Mouse (Mus musculus): ENCODE measurements around the gene Osbp2. TPM values are rescaled to one million over a fixed set of nuclear protein-coding genes. Genes with fewer than 3 reads are reported as not detected.
A peak's percentile ranks its signal among the peaks of the same experiment; 100 is the strongest.

The Osbp2 gene
- polyA plus RNA-seq, 1 experiment from 2014 or later, result 36.2 TPM

GRCm38 (mm10) chr11:3735715-3736114 is 128.0 kb downstream of the Osbp2 start:
- WGBS, result 85% methylated on average over 11 of the region's 11 CpGs
- H3K9me3 ChIP-seq, result no peaks in the 10 kb centered on the region
- H3K27ac ChIP-seq, result no peak overlapping the region
- H3K36me3 ChIP-seq (replicated peaks), result no peaks in the 10 kb centered on the region
- no peaks in the 10 kb centered on the region for H3K27me3 ChIP-seq (replicated peaks)
- H3K4me2 ChIP-seq, result no peak overlapping the region
- no peak for ATAC-seq (replicated peaks)
- peaks cover 19% of the 10 kb centered on the region for H3K4me1 ChIP-seq
- H3K4me3 ChIP-seq, result no peak overlapping the region
- H3K9ac ChIP-seq, result no peak overlapping the region

GRCm38 (mm10) chr11:3733933-3734636 is 129.6 kb downstream of the Osbp2 start:
- Histone ChIP-seq H3K27ac (peak overlapping the region; percentile 90), H3K9ac (peak overlapping the region; percentile 11; the same call in 1 of the 2 replicates), H3K4me3 (no peak overlapping the region), H3K27me3 (replicated peaks) (no peaks in the 10 kb centered on the region), H3K9me3 (no peaks in the 10 kb centered on the region), H3K36me3 (replicated peaks) (no peaks in the 10 kb centered on the region), H3K4me1 (peaks cover 19% of the 10 kb centered on the region), H3K4me2 (peak overlapping the region; percentile 37)
- ATAC-seq (replicated peaks), result peak; percentile 79
- WGBS, result 54% methylated on average over 14 of the region's 14 CpGs

DNA sequence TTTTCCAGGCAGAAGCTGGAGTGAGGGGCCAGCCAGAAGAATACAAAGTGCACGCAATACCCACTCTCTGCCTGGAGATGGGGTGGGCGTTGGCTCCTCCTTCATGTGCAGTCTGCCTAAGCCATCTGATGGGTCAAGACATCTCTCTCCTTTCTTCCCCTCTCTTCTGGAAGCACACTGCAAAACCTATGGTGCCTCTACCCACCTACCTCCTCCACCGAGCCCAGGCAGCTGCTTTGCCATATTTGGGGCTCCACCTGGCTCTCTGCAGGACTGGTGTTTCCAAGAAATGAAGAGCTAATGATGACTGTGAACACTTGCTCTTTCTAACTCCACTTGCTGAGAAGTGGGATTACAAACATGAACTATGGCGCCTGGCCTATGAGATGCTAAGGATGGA is 132.2 kb downstream of the Osbp2 start:
- 92% methylated on average over 4 of the region's 4 CpGs for WGBS
- Histone ChIP-seq H3K27me3 (replicated peaks) (no peaks in the 10 kb centered on the region), H3K4me2 (no peak overlapping the region), H3K9me3 (no peaks in the 10 kb centered on the region), H3K9ac (no peak overlapping the region), H3K36me3 (replicated peaks) (no peaks in the 10 kb centered on the region), H3K4me3 (no peak overlapping the region), H3K27ac (no peak overlapping the region), H3K4me1 (peaks cover 19% of the 10 kb centered on the region)
- ATAC-seq (replicated peaks), result no peak

DNA sequence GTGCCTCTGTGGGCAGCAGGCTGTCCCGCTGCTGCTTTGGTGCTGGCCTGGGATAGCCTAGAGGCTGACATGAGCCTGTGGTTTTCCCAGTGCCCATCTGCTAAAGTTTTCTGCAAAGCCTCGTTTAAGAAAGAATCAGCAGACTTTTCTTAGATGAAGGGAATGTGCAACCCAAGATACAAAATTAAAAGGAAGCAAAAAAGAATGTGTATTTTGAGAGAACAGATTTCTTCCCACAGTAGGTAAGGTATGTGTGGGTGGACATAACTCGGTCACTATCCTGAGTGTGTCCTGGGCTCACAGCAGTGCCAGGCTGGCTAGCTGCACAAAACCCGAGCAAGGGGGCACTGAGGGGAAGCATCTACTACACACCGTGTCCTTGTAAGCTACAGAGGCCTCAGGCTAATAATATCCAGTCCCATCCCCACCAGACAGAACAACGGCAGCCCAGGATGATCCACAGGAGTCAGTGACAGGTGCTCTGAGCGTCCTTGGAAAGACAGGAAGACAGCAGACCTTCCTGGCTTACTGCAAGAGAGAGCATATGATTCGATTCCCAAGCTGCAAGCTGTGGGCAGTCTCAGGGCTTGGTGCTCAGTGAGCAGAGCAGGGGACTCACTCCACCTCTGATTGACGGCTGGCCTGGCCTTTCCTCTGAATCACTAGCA is 136.1 kb downstream of the Osbp2 start:
- H3K4me3 ChIP-seq, result no peak overlapping the region
- no peak for ATAC-seq (replicated peaks)
- no peak overlapping the region for H3K27ac ChIP-seq
- WGBS, result 70% methylated on average over 9 of the region's 9 CpGs
- H3K9ac ChIP-seq, result no peak overlapping the region
- H3K9me3 ChIP-seq, result no peaks in the 10 kb centered on the region
- peaks cover 24% of the 10 kb centered on the region for H3K4me1 ChIP-seq
- no peaks in the 10 kb centered on the region for H3K27me3 ChIP-seq (replicated peaks)
- H3K36me3 ChIP-seq (replicated peaks), result no peaks in the 10 kb centered on the region
- no peak overlapping the region for H3K4me2 ChIP-seq

DNA sequence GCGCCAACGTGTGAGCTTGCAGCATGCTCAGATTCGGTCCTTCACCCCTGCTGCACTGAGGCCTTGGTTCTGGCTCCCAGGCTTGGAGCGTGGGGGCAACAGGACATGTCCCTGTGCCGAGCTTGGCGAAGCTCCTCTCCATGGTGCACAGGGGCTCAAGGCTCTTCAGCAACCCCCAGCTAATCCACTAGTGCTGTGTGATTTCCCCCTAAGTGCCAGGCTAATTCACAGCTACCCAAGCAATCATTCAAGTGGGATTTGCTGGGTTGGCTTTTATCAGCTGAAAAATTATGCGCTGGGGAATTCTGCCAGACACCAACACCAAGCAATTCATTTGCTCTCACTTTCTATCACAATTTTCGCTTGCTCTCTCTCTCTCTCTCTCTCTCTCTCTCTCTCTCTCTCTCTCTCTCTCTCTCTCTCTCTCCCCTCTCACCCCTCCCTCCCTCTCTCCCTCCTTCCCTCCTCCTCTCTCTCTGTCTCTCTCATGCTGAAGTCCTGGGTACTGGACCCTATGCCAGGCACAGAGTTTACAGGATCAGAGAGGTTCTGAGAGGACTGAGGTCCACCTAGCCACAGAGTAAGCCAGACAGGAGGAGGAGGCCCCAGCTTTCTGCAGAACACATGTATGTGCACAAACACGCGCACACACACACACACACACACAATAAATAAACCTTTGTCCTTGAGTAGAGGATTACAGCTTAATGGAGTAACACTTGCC is 138.2 kb downstream of the Osbp2 start:
- Histone ChIP-seq H3K9ac (no peak overlapping the region; the same call in 1 of the 2 replicates), H3K27me3 (replicated peaks) (no peaks in the 10 kb centered on the region), H3K4me1 (peaks cover 24% of the 10 kb centered on the region), H3K36me3 (replicated peaks) (no peaks in the 10 kb centered on the region), H3K27ac (peak overlapping the region; percentile 74), H3K4me3 (no peak overlapping the region), H3K9me3 (no peaks in the 10 kb centered on the region), H3K4me2 (no peak overlapping the region)
- 36% methylated on average over 10 of the region's 10 CpGs for WGBS
- ATAC-seq (replicated peaks), result peak; percentile 70

GRCm38 (mm10) chr11:3724726-3725125 is 139.0 kb downstream of the Osbp2 start:
- ATAC-seq (replicated peaks), result 0 out of 2 replicates have a peak, but pooled peaks have one; percentile 5
- Histone ChIP-seq H3K4me3 (no peak overlapping the region), H3K27me3 (replicated peaks) (no peaks in the 10 kb centered on the region), H3K4me2 (no peak overlapping the region), H3K9ac (no peak overlapping the region), H3K36me3 (replicated peaks) (no peaks in the 10 kb centered on the region), H3K9me3 (no peaks in the 10 kb centered on the region), H3K4me1 (peaks cover 24% of the 10 kb centered on the region), H3K27ac (peak overlapping the region; percentile 74)
- WGBS, result 64% methylated on average over 5 of the region's 5 CpGs

DNA sequence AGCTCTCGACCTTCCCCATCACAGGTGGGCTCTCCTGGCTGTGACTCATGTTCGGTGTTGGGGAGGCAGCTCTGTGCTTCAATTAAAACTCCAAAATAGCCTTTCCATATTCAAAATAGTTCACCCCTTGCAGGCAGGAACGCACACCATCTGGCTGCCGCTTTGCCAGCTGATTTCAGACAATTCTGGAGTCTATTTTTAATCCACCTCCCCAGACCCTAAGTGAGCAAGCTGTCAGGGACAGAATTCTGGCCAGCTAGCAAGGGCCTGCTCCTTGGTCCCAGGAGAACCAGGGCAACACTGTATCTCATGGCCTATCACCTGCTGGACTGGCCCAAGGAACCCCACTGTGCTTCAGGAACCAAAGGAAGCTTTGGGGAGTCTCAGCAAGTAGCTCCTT is 139.8 kb downstream of the Osbp2 start:
- ATAC-seq (replicated peaks), result no peak
- WGBS, result 53% methylated on average over 4 of the region's 4 CpGs
- no peak overlapping the region for H3K9ac ChIP-seq
- H3K27ac ChIP-seq, result no peak overlapping the region
- no peaks in the 10 kb centered on the region for H3K27me3 ChIP-seq (replicated peaks)
- no peaks in the 10 kb centered on the region for H3K9me3 ChIP-seq
- peaks cover 24% of the 10 kb centered on the region for H3K4me1 ChIP-seq
- H3K36me3 ChIP-seq (replicated peaks), result no peaks in the 10 kb centered on the region
- H3K4me2 ChIP-seq, result no peak overlapping the region
- H3K4me3 ChIP-seq, result no peak overlapping the region

GRCm38 (mm10) chr11:3722861-3723260 is 140.8 kb downstream of the Osbp2 start:
- H3K4me2 ChIP-seq, result no peak overlapping the region
- H3K27me3 ChIP-seq (replicated peaks), result no peaks in the 10 kb centered on the region
- no peak overlapping the region for H3K27ac ChIP-seq
- ATAC-seq (replicated peaks), result no peak
- H3K4me3 ChIP-seq, result no peak overlapping the region
- no peaks in the 10 kb centered on the region for H3K9me3 ChIP-seq
- H3K4me1 ChIP-seq, result peaks cover 24% of the 10 kb centered on the region
- H3K9ac ChIP-seq, result no peak overlapping the region
- no peaks in the 10 kb centered on the region for H3K36me3 ChIP-seq (replicated peaks)
- 49% methylated on average over 3 of the region's 3 CpGs for WGBS

- no peak for ATAC-seq (replicated peaks)
- WGBS, result 43% methylated on average over 3 of the region's 3 CpGs
- Histone ChIP-seq H3K9ac (no peak overlapping the region), H3K27me3 (replicated peaks) (no peaks in the 10 kb centered on the region), H3K4me3 (no peak overlapping the region), H3K4me1 (peaks cover 24% of the 10 kb centered on the region), H3K36me3 (replicated peaks) (no peaks in the 10 kb centered on the region), H3K9me3 (no peaks in the 10 kb centered on the region), H3K27ac (no peak overlapping the region), H3K4me2 (no peak overlapping the region)
These were observed 141.7 kb downstream of the Osbp2 start for GRCm38 (mm10) chr11:3722036-3722435.

DNA sequence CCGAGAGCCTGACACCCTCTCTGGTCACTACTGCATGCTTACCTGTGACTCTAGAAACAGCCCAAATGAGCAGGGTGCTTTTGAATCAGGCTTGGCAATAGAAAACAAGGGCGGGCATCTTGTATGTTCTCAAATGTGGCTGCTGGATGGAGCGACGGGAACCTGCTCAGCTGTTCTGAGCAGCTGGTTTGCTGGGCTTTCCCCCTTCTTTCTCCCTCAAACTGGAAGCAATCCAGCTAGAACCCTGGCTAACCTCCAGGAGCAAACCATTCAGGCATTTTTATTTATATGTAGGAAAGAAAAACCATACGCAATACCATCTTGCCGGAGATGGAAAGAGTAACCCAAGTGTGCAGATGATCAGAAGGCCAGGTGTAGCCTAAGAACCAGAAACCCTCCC is 147.0 kb downstream of the Osbp2 start:
- Histone ChIP-seq H3K4me3 (no peak overlapping the region), H3K4me2 (no peak overlapping the region), H3K9ac (no peak overlapping the region), H3K9me3 (no peaks in the 10 kb centered on the region), H3K4me1 (no peaks in the 10 kb centered on the region), H3K27me3 (replicated peaks) (no peaks in the 10 kb centered on the region), H3K36me3 (replicated peaks) (no peaks in the 10 kb centered on the region), H3K27ac (no peak overlapping the region)
- ATAC-seq (replicated peaks), result no peak
- WGBS, result 77% methylated on average over 6 of the region's 6 CpGs

DNA sequence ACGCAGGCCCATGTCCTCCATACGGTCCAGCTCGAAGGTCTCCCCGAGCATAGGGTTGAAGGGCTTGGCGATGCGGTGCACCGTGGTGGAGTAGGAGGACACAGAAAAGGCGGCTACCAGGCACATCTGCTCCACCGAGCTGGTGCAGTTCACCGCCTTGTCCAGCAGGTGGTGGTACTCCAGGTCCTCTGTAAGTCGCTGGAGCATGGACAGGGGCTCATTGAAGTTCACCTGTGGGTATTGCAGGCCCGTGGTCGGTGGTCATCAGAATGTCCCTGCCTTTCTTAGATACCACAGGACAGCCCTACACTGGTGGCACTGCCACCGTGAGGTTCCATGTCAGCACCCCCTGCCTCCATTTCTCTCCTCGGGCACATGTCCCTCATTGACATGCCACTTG is 149.2 kb downstream of the Osbp2 start:
- no peaks in the 10 kb centered on the region for H3K36me3 ChIP-seq (replicated peaks)
- no peaks in the 10 kb centered on the region for H3K4me1 ChIP-seq
- H3K4me2 ChIP-seq, result no peak overlapping the region
- H3K9ac ChIP-seq, result no peak overlapping the region
- no peak overlapping the region for H3K27ac ChIP-seq
- no peaks in the 10 kb centered on the region for H3K9me3 ChIP-seq
- H3K4me3 ChIP-seq, result no peak overlapping the region
- 39% methylated on average over 15 of the region's 15 CpGs for WGBS
- 0 out of 2 replicates have a peak, but pooled peaks have one; percentile 34 for ATAC-seq (replicated peaks)
- H3K27me3 ChIP-seq (replicated peaks), result no peaks in the 10 kb centered on the region

DNA sequence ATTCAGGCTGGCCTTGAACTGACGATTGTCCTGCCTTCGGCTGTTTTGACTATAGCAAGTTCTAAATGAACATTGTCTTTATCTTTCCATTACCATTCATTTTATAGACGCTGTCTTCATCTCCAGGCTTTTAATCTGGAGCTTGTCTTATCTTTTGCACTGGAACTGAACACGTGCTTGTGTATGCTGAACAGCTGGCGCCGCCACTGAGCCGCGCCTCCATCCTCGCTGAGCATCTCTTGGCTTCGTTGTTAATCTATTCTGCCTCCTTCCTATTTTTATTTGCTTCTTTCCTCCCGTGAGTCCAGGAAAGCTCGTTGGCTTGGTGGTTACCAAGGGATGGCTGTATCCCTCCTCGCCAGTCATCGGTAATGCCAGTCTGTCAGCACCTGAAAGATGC is 153.5 kb downstream of the Osbp2 start:
- Histone ChIP-seq H3K4me2 (no peak overlapping the region), H3K4me1 (no peaks in the 10 kb centered on the region), H3K36me3 (replicated peaks) (no peaks in the 10 kb centered on the region), H3K4me3 (no peak overlapping the region), H3K27ac (no peak overlapping the region), H3K9ac (no peak overlapping the region), H3K27me3 (replicated peaks) (no peaks in the 10 kb centered on the region), H3K9me3 (no peaks in the 10 kb centered on the region)
- no peak for ATAC-seq (replicated peaks)
- 71% methylated on average over 14 of the region's 14 CpGs for WGBS
